Mouse (Mus musculus): Measurements from ENCODE around the gene Ppp6c.

- no peak for TF ChIP-seq TBP (conservative IDR thresholded peaks at IDR 0.05; ENCODE audit: low read depth, low read length)
- TF ChIP-seq CTCF (conservative IDR thresholded peaks at IDR 0.05 in 1 of 2, IDR thresholded peaks at IDR 0.05 in 1 of 2; ENCODE audit: low read depth in 2 of 2, low read length in 2 of 2) = no peak
- no peak for TF ChIP-seq POLR2A (IDR thresholded peaks at IDR 0.05; ENCODE audit: low read depth, low read length)
- TF ChIP-seq MEF2A (IDR thresholded peaks at IDR 0.05; ENCODE audit: borderline replicate concordance, low read depth, low read length) = no peak
- TF ChIP-seq CHD2 (IDR thresholded peaks at IDR 0.05; ENCODE audit: low read length) = no peak
- no peak for TF ChIP-seq GABPA (IDR thresholded peaks at IDR 0.05; ENCODE audit: insufficient replicate concordance, low read depth, low read length)
- TF ChIP-seq MAFK (IDR thresholded peaks at IDR 0.05; ENCODE audit: insufficient replicate concordance, low read length) = no peak
- TF ChIP-seq KAT2A (IDR thresholded peaks at IDR 0.05; ENCODE audit: insufficient replicate concordance, low read length) = no peak
- no peak for TF ChIP-seq E2F4 (IDR thresholded peaks at IDR 0.05; ENCODE audit: insufficient replicate concordance, low read depth, low read length)
- no peak for TF ChIP-seq TCF12 (IDR thresholded peaks at IDR 0.05; ENCODE audit: low read depth, low read length)
- TF ChIP-seq UBTF (IDR thresholded peaks at IDR 0.05; ENCODE audit: low read depth, low read length) = no peak
These were observed 42.7 kb downstream of the Ppp6c start for GRCm38 (mm10) chr2:39183587-39183986.

All from CH12.LX (cell line).